Mouse (Mus musculus) MEL (cell line): ENCODE results near the gene Eloa. TPM values are rescaled to one million over a fixed set of nuclear protein-coding genes. Genes with fewer than 3 reads are reported as not detected.

Experiments used
- DNase-seq: peaks from one replicate; pipeline ENCODE4 v3.0.0; 2011; ENCODE audit warnings: low read depth, low spot score
- H3K27ac ChIP-seq: 2 replicates; pipeline ENCODE4 v1.5.1; 2012; ENCODE audit warnings: low read depth, mild to moderate bottlenecking, control low read depth, low read length, moderate library complexity; ENCODE audit not compliant: control insufficient read depth
- H3K27me3 ChIP-seq, 2 experiments: fragments of 150-350 bp in 1 of 2; sonication (generic) in 1 of 2; 2 replicates each; pipeline ENCODE4 v1.6.1; 2012; ENCODE audit warnings: low read length in 2 of 2, mild to moderate bottlenecking in 2 of 2, improper control_type of control experiment in 1 of 2, moderate library complexity in 1 of 2; ENCODE audit not compliant: insufficient read depth in 2 of 2, control insufficient read depth in 1 of 2
- H3K36me3 ChIP-seq, 2 experiments: 2 replicates each; pipeline ENCODE4 v1.6.1; 2012 to 2014; ENCODE audit warnings: low read length in 2 of 2, improper control_type of control experiment in 1 of 2, inconsistent platforms in 1 of 2, mild to moderate bottlenecking in 1 of 2; ENCODE audit not compliant: insufficient read depth in 2 of 2, control insufficient read depth in 1 of 2
- H3K4me1 ChIP-seq, 2 experiments: fragments of 150-350 bp in 1 of 2; sonication (generic) in 1 of 2; 2 replicates each; pipeline ENCODE4 v1.6.1; 2012; ENCODE audit warnings: low read length in 2 of 2, improper control_type of control experiment in 1 of 2, mild to moderate bottlenecking in 1 of 2; ENCODE audit not compliant: insufficient read depth in 2 of 2, control insufficient read depth in 1 of 2
- H3K4me3 ChIP-seq, 2 experiments: fragments of 150-350 bp in 1 of 2; sonication (generic) in 1 of 2; 2 replicates each; pipeline ENCODE4 v1.5.1; 2012; ENCODE audit warnings: low read depth in 2 of 2, low read length in 2 of 2, mild to moderate bottlenecking in 2 of 2, moderate library complexity in 2 of 2, control low read depth in 1 of 2, improper control_type of control experiment in 1 of 2; ENCODE audit not compliant: control insufficient read depth in 1 of 2, insufficient read depth in 1 of 2
- H3K79me2 ChIP-seq: 2 replicates; pipeline ENCODE4 v1.6.1; 2012; ENCODE audit warnings: mild to moderate bottlenecking, low read length, moderate library complexity; ENCODE audit not compliant: control insufficient read depth, poor library complexity, insufficient read depth
- H3K9ac ChIP-seq: 2 replicates; pipeline ENCODE4 v1.6.1; 2012; ENCODE audit warnings: low read depth, mild to moderate bottlenecking, control low read depth, low read length, moderate library complexity; ENCODE audit not compliant: control insufficient read depth, poor library complexity, severe bottlenecking
- H3K9me3 ChIP-seq: fragments of 150-350 bp; sonication (generic); replicated peaks from 2 replicates; pipeline ENCODE4 v1.6.1; 2012; ENCODE audit warnings: mild to moderate bottlenecking, low read length, improper control_type of control experiment, moderate library complexity; ENCODE audit not compliant: insufficient read depth
- BHLHE40 ChIP-seq: IDR thresholded peaks from 2 replicates; pipeline ENCODE4 v1.6.1; 2012; ENCODE audit warnings: low read depth, mild to moderate bottlenecking, inconsistent platforms, low read length, improper control_type of control experiment, borderline replicate concordance
- CHD1 ChIP-seq: IDR thresholded peaks from 2 replicates; pipeline ENCODE4 v1.6.1; 2012; ENCODE audit warnings: low read depth, mild to moderate bottlenecking, inconsistent platforms, low read length, improper control_type of control experiment
- CTCF ChIP-seq, 3 experiments: IDR thresholded peaks in 2 of 3; conservative IDR thresholded peaks in 1 of 3; 2 replicates each; pipeline ENCODE4 v1.5.1; 2011 to 2012; ENCODE audit warnings: low read length in 3 of 3, low read depth in 2 of 3, mild to moderate bottlenecking in 2 of 3, improper control_type of control experiment in 1 of 3, inconsistent platforms in 1 of 3, mixed read lengths in 1 of 3, moderate library complexity in 1 of 3; ENCODE audit not compliant: control insufficient read depth in 1 of 3, insufficient read depth in 1 of 3, poor library complexity in 1 of 3, severe bottlenecking in 1 of 3
- ELF1 ChIP-seq: IDR thresholded peaks from 2 replicates; pipeline ENCODE4 v1.6.1; 2014; ENCODE audit warnings: low read depth, mild to moderate bottlenecking, inconsistent platforms, low read length, improper control_type of control experiment, moderate library complexity
- EP300 ChIP-seq, 2 experiments: IDR thresholded peaks; 2 replicates each; pipeline ENCODE4 v1.6.1; 2011; ENCODE audit warnings: improper control_type of control experiment in 2 of 2, low read length in 2 of 2, low read depth in 1 of 2, mild to moderate bottlenecking in 1 of 2
- ETS1 ChIP-seq: IDR thresholded peaks from 2 replicates; pipeline ENCODE4 v1.6.1; 2012; ENCODE audit warnings: low read depth, mild to moderate bottlenecking, inconsistent platforms, low read length, improper control_type of control experiment, moderate library complexity
- GABPA ChIP-seq: IDR thresholded peaks from 2 replicates; pipeline ENCODE4 v1.6.1; 2012; ENCODE audit warnings: low read depth, mild to moderate bottlenecking, inconsistent platforms, low read length, improper control_type of control experiment, moderate library complexity
- GATA1 ChIP-seq: IDR thresholded peaks from 2 replicates; pipeline ENCODE4 v1.6.1; 2011; ENCODE audit warnings: low read depth, low read length, improper control_type of control experiment
- HCFC1 ChIP-seq: IDR thresholded peaks from 2 replicates; pipeline ENCODE4 v1.6.1; 2012; ENCODE audit warnings: low read depth, mild to moderate bottlenecking, inconsistent platforms, low read length, improper control_type of control experiment, moderate library complexity
- JUND ChIP-seq: IDR thresholded peaks from 2 replicates; pipeline ENCODE4 v1.6.1; 2011; ENCODE audit warnings: low read depth, mild to moderate bottlenecking, improper control_type of control experiment, low read length
- MAFK ChIP-seq: IDR thresholded peaks from 2 replicates; pipeline ENCODE4 v1.6.1; 2011; ENCODE audit warnings: low read depth, mild to moderate bottlenecking, low read length, improper control_type of control experiment, borderline replicate concordance
- MEF2A ChIP-seq: IDR thresholded peaks from 2 replicates; pipeline ENCODE4 v1.6.1; 2014; ENCODE audit warnings: low read depth, mild to moderate bottlenecking, inconsistent platforms, low read length, improper control_type of control experiment; ENCODE audit not compliant: poor library complexity, insufficient replicate concordance, severe bottlenecking; ENCODE audit errors: extremely low read depth
- MXI1 ChIP-seq: IDR thresholded peaks from 2 replicates; pipeline ENCODE4 v1.6.1; 2011; ENCODE audit warnings: mild to moderate bottlenecking, low read depth, low read length, improper control_type of control experiment
- MYB ChIP-seq: IDR thresholded peaks from 2 replicates; pipeline ENCODE4 v1.6.1; 2011; ENCODE audit warnings: mild to moderate bottlenecking, low read depth, low read length, improper control_type of control experiment
- NELFE ChIP-seq: IDR thresholded peaks from 2 replicates; pipeline ENCODE4 v1.6.1; 2011; ENCODE audit warnings: low read depth, low read length, improper control_type of control experiment
- NRF1 ChIP-seq: IDR thresholded peaks from 2 replicates; pipeline ENCODE4 v1.6.1; 2014; ENCODE audit warnings: low read depth, mild to moderate bottlenecking, inconsistent platforms, low read length, improper control_type of control experiment, moderate library complexity; ENCODE audit not compliant: poor library complexity, insufficient read depth, severe bottlenecking
- POLR2A ChIP-seq, 2 experiments: IDR thresholded peaks; 2 replicates each; pipeline ENCODE4 v1.6.1; 2011 to 2012; ENCODE audit warnings: low read length in 2 of 2, mild to moderate bottlenecking in 2 of 2, control low read depth in 1 of 2, improper control_type of control experiment in 1 of 2, low read depth in 1 of 2, moderate library complexity in 1 of 2; ENCODE audit not compliant: control insufficient read depth in 1 of 2, insufficient read depth in 1 of 2, poor library complexity in 1 of 2
- POLR2AphosphoS5 ChIP-seq: IDR thresholded peaks from 2 replicates; pipeline ENCODE4 v1.6.1; 2012; ENCODE audit warnings: low read depth, borderline replicate concordance, mild to moderate bottlenecking, inconsistent platforms, low read length, moderate library complexity, mixed read lengths
- RAD21 ChIP-seq: IDR thresholded peaks from 2 replicates; pipeline ENCODE4 v1.6.1; 2011; ENCODE audit warnings: mild to moderate bottlenecking, low read depth, low read length, improper control_type of control experiment
- RCOR1 ChIP-seq: IDR thresholded peaks from 2 replicates; pipeline ENCODE4 v1.6.1; 2012; ENCODE audit warnings: low read depth, mild to moderate bottlenecking, inconsistent platforms, low read length, improper control_type of control experiment
- TAL1 ChIP-seq: IDR thresholded peaks from 2 replicates; pipeline ENCODE4 v1.6.1; 2012; ENCODE audit warnings: mild to moderate bottlenecking, inconsistent platforms, low read length, moderate library complexity, mixed read lengths
- TCF12 ChIP-seq: IDR thresholded peaks from 2 replicates; pipeline ENCODE4 v1.6.1; 2014; ENCODE audit warnings: low read depth, mild to moderate bottlenecking, inconsistent platforms, low read length, improper control_type of control experiment, moderate library complexity
- UBTF ChIP-seq: IDR thresholded peaks from 2 replicates; pipeline ENCODE4 v1.6.1; 2012; ENCODE audit warnings: low read depth, mild to moderate bottlenecking, inconsistent platforms, low read length, improper control_type of control experiment, moderate library complexity, borderline replicate concordance; ENCODE audit not compliant: insufficient read depth
- USF1 ChIP-seq: IDR thresholded peaks from 2 replicates; pipeline ENCODE4 v1.6.1; 2014; ENCODE audit warnings: low read depth, mild to moderate bottlenecking, inconsistent platforms, low read length, improper control_type of control experiment, moderate library complexity
- USF2 ChIP-seq, 2 experiments: IDR thresholded peaks; 2 replicates each; pipeline ENCODE4 v1.6.1; 2011 to 2012; ENCODE audit warnings: improper control_type of control experiment in 2 of 2, low read length in 2 of 2, borderline replicate concordance in 1 of 2, inconsistent platforms in 1 of 2, low read depth in 1 of 2, mild to moderate bottlenecking in 1 of 2; ENCODE audit not compliant: insufficient read depth in 1 of 2
- ZMIZ1 ChIP-seq: IDR thresholded peaks from 2 replicates; pipeline ENCODE4 v1.6.1; 2012; ENCODE audit warnings: low read depth, mild to moderate bottlenecking, inconsistent platforms, low read length, improper control_type of control experiment, moderate library complexity
- ZNF384 ChIP-seq: IDR thresholded peaks from 2 replicates; pipeline ENCODE4 v1.6.1; 2012; ENCODE audit warnings: low read depth, mild to moderate bottlenecking, inconsistent platforms, low read length, improper control_type of control experiment
- polyA plus RNA-seq, 2 experiments: library from polyadenylated mRNA; stranded (reverse) in 1 of 2; unstranded in 1 of 2; fragments of >175 nt in 1 of 2; fragments of >200 nt in 1 of 2; gene quantifications; 2 replicates each; pipeline versions ENCODE4 v1.2.1 to v1.2.4; 2012; ENCODE audit warnings: low replicate concordance in 2 of 2, low read depth in 1 of 2; ENCODE audit not compliant: insufficient read length in 2 of 2, insufficient read depth in 1 of 2, missing spikeins in 1 of 2
- total RNA-seq: library from RNA; depleted of rRNA; stranded (reverse); fragments of 300-350 nt; gene quantifications from 2 replicates; pipeline ENCODE4 v1.2.3, GENCODE M21; 2012

Gene Eloa
- total and polyA plus RNA-seq, 3 experiments: 30.8 to 41.4 (median 34.1) TPM

- Histone ChIP-seq H3K4me3 (no peak overlapping the region), H3K36me3 (peaks cover 0 to 6% of the 10 kb centered on the region in 2 experiments; a peak in 2 of 4 replicates), H3K27me3 (no peaks in the 10 kb centered on the region), H3K9me3 (no peaks in the 10 kb centered on the region), H3K27ac (no peak overlapping the region), H3K9ac (no peak overlapping the region), H3K79me2 (peaks cover 3% of the 10 kb centered on the region; the same call in 1 of the 2 replicates), H3K4me1 (peaks cover 4 to 7% of the 10 kb centered on the region in 2 experiments; a peak in 3 of 4 replicates)
- no peak for TF ChIP-seq USF1
- TF ChIP-seq TAL1: no peak
- TF ChIP-seq ZMIZ1: no peak
- TF ChIP-seq BHLHE40: no peak
- TF ChIP-seq ZNF384: no peak
- TF ChIP-seq POLR2A (IDR thresholded peaks at IDR 0.05; ENCODE audit: control insufficient read depth in 1 of 2, insufficient read depth in 1 of 2, low read depth in 1 of 2, low read length in 2 of 2, poor library complexity in 1 of 2): no peak
- TF ChIP-seq RAD21: no peak
- no peak for TF ChIP-seq MAFK
- TF ChIP-seq HCFC1: no peak
- no peak for TF ChIP-seq RCOR1
- TF ChIP-seq NRF1: no peak
- no peak for TF ChIP-seq GABPA
- TF ChIP-seq MXI1: no peak
- no peak for TF ChIP-seq JUND
- no peak for TF ChIP-seq CHD1
- no peak for TF ChIP-seq UBTF
- no peak for TF ChIP-seq MYB
- no peak for DNase-seq
These were observed 63.2 kb downstream of the Eloa start for GRCm38 (mm10) chr4:135958354-135958753.

- Histone ChIP-seq H3K4me1 (no peaks in the 10 kb centered on the region), H3K79me2 (no peaks in the 10 kb centered on the region), H3K9me3 (no peaks in the 10 kb centered on the region), H3K4me3 (no peak overlapping the region), H3K27ac (no peak overlapping the region), H3K27me3 (no peaks in the 10 kb centered on the region), H3K9ac (no peak overlapping the region), H3K36me3 (peaks cover 0 to 3% of the 10 kb centered on the region in 2 experiments; a peak in 2 of 4 replicates)
- no peak for TF ChIP-seq POLR2A (IDR thresholded peaks at IDR 0.05; ENCODE audit: control insufficient read depth in 1 of 2, insufficient read depth in 1 of 2, low read depth in 1 of 2, low read length in 2 of 2, poor library complexity in 1 of 2)
- no peak for TF ChIP-seq ETS1
- TF ChIP-seq ELF1: no peak
- no peak for TF ChIP-seq JUND
- TF ChIP-seq TAL1: no peak
- no peak for TF ChIP-seq BHLHE40
- no peak for TF ChIP-seq ZNF384
- TF ChIP-seq TCF12: no peak
- TF ChIP-seq POLR2AphosphoS5: no peak
- no peak for TF ChIP-seq USF2 (IDR thresholded peaks at IDR 0.05; ENCODE audit: borderline replicate concordance in 1 of 2, insufficient read depth in 1 of 2, low read depth in 1 of 2, low read length in 2 of 2)
- no peak for TF ChIP-seq CTCF (IDR thresholded peaks at IDR 0.05 in 2 of 3, conservative IDR thresholded peaks at IDR 0.05 in 1 of 3; ENCODE audit: control insufficient read depth in 1 of 3, insufficient read depth in 1 of 3, low read depth in 2 of 3, low read length in 3 of 3, poor library complexity in 1 of 3, severe bottlenecking in 1 of 3)
- no peak for TF ChIP-seq GATA1
- TF ChIP-seq EP300 (IDR thresholded peaks at IDR 0.05; ENCODE audit: low read depth in 1 of 2, low read length in 2 of 2): no peak
- TF ChIP-seq CHD1: no peak
- no peak for TF ChIP-seq MEF2A
- no peak for TF ChIP-seq NELFE
- DNase-seq: no peak
These were observed 65.7 kb downstream of the Eloa start for GRCm38 (mm10) chr4:135955886-135956285.
